Mouse (Mus musculus): Measurements from ENCODE around the gene Gfod1.
A peak's percentile ranks its signal among the peaks of the same experiment; 100 is the strongest.

The Gfod1 gene

DNA sequence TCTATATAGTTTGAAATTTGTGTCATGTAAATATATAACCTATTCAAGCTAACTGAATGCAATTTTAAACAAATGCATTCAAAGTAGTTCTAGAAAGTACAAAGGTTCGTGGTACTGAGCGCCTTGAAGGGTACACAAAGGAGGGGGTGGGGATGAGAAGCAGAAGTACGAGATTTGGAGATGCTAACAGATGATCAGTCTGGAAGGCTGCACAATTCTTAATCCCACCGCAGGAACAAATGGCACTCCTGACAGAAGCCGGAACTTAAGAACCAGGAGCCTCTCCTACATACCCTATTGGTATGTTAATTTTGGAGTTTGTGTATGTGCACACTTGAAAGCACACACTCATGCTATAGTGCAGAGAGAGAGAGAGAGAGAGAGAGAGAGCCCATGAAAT is 4.8 kb downstream of the Gfod1 start:
- DNase-seq (ENCODE audit: low spot score): no peak

DNA sequence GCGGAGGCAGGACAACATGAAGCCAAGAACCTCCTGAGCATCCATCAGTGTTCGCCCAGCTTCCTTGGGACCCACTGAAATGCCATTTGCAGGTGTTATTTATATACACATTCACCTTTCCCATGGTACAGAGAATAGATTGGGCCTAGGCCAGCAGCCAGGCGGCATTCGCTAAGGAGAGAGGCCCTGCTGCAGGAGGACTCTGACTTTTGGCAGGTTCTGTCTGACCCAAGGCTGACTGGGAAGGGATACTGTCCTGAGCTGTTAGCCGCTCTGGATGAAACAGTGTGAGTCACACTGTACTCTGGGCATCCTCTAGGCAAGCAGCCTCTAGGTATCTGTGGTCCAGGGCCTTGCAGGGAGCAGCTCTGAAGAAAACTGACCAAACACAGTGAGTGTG is 6.4 kb downstream of the Gfod1 start:
- DNase-seq (ENCODE audit: low spot score): no peak

DNA sequence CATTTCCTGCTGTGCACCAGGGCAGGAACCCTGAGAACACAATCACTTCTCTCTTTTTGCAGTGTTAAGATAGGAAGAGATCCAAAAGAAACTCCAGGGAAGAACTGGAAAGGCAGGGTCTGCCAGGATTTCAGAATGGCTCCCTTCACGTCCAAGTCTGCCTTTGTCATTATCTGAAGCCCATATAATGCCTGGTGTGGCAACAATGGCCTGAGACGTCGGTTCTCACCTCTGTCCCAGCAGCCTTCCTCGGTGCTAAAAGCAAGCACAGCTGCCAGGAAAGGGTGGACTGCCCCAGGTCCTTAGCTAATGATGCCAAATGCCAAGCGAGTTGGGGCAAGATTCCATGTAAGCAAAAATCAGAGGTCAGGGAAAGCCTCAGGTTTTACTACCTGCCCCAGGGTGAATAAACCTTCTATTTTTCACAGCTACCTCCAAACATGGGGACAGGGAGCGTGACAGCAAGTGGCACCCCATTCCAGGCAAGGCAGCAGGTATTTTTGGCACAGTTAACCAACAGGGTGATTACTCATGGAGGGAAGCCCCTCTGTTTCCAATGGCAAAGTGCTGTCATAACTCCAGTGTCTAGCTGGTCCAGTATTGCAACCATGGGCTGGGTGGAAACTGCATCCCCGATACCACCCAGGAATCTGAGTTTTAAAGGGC is 7.7 kb downstream of the Gfod1 start:
- peak; percentile 46 for DNase-seq (ENCODE audit: low spot score)

DNA sequence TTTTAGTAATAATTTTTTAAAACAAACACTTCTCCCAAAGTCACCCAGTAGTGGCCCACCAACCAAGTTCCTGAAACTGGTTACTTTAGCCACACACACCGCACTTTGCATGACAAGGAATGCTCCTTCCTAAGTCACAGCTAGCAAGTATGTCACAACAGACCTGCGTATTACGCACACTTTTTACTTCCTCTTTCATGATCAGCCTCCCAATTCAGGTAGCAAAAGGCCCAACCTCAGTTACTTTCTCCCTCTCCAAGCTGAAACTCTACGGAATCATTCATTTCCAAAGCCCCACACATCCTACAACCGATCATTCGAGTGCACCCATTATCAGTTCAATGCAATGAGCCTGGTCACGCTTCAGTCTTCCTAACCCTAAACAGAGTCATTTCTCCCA is 8.3 kb downstream of the Gfod1 start:
- DNase-seq (ENCODE audit: low spot score): no peak

DNA sequence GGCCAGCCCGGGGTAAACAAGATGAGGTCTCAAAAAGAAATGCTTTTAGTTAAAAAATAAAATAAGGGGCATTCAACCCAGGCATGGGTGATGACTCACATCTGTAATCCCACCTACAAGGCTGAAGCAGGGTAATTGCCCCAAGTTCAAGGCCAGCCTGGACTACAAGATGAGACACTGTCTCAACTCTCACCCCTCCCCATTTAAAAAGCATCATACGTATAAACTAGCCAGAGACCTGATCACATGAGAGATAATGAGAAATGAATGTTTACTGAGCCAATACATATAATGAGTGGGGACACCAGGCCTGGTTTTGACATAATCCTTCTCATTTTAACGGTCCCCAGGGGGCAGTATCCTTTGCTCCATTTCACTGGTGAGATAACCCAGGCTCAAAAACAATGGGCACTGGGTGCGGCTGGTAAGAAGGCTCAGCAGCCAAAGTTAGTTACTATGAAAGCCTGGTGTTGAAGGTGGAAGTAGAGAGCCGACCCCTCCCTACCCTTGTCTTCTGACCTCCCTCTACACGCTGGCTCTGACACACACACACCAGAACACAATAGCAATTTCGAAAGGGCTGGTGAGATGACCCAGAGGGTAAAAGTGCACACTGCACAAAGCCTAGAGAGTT is 8.9 kb downstream of the Gfod1 start:
- no peak for DNase-seq (ENCODE audit: low spot score)

DNA sequence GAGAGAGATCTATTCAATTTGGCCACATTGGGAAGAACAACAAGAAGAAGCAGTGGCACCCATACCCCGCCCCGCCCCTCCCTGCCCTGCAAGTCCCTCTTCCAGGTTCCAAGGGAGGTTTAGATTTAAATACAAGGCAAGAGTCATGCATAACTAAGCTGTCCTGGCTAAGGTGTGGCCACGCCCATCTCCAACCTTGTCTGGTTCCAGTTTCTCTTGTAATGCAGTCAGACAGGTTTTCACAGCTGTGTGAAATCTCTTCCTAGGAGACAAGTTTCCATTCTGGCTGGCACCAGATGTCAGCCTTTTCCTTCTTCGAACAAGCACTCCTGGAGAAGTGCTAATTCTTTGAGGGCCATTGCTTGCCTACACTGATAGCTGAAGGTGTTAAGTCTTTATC is 11.1 kb downstream of the Gfod1 start:
- DNase-seq (ENCODE audit: low spot score): no peak

DNA sequence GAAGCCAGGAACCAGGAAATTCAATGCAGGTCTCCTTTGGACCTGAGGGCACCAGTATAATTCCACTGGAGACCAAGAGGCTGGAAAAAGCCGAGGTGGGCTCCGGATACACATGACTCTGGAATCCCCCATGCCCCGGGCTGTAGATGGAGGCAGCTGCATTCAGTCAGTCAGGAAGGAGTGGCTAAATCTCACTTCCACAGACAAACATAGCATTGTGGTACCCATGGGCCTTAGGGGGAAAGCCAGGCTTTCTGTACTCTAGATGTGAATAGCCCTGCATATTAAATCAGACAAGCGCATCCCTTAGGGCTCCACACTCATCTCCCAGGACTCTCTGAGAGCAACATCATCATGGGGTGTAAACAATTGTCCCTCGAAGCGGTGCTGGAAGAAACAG is 14.9 kb downstream of the Gfod1 start:
- DNase-seq (ENCODE audit: low spot score): no peak

DNA sequence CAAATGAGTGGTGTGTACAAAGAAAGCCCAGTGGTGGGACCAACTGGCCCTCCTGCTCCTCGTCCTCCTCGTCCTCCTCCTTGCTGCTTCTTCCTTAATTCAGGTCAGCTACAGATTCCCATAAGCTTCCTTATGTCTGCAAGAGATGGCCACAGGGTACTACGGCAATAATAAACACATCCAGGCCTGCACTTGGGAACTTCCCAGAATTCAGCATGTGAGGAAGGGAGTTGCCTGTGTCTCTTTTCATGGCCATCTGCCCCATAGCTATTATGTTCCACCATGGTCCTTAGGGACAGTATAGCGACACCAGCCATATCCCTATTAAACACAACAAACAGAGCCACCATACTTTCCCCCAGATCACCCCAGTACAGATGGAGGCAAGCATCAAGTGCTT is 15.5 kb downstream of the Gfod1 start:
- DNase-seq (ENCODE audit: low spot score): no peak

DNA sequence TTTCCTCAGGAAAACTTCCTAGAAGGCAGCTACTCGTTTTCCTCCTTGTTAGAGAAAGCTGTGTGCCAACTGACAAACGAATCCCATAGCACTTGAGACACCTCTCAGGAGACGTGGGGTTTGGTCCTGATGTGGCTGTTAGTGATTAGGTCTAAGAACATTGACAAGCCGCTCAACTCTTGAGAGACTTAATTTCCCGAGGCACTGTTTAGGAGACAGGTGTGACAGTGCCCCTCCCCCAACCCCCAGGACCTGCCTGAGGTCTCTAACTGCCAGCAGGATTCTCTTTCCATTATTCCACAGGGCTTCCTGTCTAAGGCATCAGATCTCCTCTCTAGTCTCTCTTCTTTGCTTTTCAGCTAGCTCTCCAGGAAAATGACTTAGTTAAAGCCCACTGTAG is 15.9 kb downstream of the Gfod1 start:
- DNase-seq (ENCODE audit: low spot score): no peak

DNA sequence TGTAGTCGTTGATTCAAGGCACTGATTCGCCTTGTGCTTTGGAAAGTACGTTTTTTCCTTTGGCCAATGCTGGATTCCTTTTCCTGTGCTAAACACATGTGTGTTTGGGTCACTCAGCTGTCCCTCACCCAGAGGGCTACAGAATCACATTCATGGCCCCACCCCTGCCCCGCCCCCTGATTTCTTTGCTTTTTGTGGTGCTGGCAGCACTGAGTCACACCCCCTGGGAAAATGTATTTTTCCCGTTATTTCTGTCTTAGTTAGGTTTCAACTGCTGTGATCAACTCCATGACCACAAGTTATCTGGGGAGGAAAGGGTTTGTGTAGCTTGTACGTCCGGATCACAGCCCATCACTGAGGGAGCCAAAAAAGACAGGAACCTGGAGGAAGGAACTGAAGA is 17.1 kb downstream of the Gfod1 start:
- DNase-seq (ENCODE audit: low spot score): no peak

DNA sequence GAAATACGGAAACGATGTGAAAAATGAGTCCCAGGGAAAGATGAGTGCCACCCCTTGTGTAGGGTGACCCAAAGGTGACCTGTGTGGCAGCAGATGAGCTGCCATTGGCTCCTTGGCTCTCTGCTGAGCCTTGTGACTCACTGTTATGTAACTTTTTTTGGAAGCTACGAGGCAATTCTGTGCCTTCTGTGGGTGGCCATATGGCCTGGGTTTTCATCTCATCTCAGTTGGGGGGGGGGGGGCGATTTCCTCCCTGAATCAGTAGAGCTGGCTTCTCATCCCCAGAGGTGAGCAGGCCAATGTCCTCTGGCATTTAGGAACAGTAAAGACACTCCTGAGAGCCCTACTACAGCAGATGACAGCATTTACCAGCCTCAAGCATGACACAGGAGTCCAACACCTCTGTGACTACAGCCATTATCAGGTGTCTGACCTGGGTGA is 19.2 kb downstream of the Gfod1 start:
- DNase-seq (ENCODE audit: low spot score): peak; percentile 67

DNA sequence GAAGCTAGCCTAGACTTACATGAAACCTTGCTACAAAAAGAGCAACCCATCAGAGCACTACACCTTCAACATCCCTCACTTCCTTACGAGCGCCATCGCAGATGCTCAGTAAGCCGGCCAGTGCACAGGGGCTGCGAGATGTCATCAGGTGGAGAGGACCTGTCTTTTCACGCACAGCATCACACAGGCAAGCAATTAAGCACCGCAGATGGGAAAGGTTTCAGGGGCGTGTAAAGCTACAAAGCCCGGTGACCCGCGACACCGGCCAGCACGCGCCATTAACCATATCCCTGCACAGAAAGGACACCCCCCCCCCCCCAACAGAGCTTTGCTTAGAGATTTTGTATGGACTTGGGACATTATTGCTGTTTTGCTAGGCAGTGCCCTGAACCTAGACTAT is 30.1 kb downstream of the Gfod1 start:
- no peak for DNase-seq (ENCODE audit: low spot score)

DNA sequence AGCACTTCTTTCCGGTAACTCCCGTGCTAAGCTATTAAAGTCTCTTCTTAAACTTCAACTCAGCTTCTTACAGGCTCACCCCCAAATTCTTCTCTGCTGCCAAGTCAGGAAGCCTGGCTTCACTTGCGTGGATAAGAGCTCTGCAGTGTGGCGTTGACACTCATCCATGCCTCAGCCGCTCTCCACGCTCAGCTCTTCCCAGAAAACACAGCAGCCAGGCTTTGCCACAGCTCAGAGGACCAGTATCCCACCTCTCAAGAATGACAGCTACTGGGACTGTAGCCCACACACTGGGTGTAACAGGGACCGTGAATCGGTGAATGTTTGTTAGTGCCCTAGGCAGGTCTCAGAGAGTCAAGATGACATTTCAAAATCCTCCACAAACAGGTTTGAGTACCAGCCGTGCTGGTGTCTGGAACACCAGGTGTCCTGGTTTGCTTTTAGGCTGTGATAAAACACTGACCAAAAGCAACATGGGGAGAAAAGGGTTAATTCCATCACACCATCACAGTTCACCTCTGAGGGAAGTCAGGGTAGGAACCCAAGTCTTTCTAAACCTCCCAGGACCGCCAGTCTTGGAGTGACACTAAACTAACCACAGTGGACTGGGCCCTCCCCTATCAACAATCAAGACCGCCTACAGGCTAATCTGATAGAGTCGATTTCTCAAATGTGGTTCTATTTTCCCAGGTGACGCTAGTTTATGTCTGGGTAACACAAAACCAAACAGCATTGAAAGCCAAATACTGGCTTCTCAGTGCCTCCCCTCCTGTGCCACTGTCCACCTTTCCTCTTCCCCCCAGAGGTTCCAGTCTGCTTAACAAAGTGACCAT is 31.5 kb downstream of the Gfod1 start:
- no peak for DNase-seq (ENCODE audit: low spot score)

DNA sequence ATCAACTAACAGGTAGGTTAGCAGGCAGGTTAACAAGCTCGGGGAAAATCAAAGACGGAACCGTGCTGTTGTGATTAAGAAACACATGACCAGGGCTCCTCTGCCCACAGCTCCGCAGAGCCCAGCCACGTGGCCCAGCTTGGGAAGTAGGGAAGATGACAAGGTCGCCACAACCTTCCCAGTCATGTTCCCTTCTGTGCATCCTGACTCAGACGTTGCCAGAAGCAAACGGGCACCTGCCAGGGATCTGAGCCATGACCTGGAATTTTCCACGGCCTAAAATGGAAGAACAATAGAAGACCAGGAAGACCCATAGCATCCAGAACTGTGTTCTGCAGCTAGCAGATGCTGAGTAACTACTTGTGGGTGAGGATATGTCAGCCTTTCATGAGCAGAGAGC is 32.5 kb downstream of the Gfod1 start:
- no peak for DNase-seq (ENCODE audit: low spot score)

DNA sequence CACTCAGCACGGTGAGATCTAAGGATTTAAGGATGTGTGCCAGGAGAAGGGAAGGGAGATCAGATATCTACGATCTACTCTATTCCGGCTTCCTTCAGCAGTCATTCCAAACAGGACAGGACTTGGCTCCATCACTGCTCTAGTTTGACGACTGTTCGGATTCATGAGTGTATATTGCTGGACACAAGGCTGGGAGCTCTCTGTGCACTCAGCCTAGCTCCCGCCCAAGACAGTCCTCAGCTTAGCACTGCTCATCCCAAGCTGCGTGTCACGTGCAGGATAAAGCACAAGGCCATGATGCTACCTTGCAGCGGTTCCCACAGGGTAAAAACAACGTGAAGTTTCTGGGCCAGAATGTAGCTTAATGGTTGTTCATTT is 33.8 kb downstream of the Gfod1 start:
- no peak for DNase-seq (ENCODE audit: low spot score)

DNA sequence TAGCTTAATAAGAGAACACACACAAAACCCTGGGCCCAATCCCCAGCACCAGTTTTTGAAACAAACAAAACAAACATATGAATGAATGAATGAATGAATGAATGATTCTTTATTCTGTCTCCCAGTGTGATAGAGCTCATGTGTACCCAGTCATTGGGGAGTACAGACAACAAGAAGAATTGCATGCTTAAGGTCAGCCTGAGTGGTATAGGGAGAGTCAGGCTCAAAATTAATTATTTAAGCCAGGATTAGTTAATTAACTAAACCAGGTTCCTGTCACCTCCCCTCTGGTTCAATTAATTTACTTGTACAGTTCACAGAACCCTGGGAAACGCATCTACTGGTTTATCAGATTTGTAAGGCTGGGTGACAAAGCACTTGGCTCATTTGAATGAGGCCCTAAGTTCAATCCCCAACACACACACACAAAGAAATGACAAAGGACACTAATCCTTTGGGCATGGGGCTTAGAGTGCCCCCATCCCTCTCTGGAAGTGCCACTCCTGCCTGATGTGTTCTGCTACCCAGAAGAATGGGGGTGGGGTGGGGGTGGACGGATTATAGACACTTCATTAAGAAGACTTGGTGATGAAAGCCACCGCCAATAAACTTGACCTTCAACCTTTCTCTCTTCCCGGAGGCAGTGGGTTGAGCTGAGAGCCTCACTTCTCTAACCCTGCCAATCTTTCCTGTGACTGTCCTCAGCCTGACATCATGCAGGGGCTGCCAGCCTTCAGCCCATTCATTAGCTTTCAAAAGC is 34.3 kb downstream of the Gfod1 start:
- no peak for DNase-seq (ENCODE audit: low spot score)

DNA sequence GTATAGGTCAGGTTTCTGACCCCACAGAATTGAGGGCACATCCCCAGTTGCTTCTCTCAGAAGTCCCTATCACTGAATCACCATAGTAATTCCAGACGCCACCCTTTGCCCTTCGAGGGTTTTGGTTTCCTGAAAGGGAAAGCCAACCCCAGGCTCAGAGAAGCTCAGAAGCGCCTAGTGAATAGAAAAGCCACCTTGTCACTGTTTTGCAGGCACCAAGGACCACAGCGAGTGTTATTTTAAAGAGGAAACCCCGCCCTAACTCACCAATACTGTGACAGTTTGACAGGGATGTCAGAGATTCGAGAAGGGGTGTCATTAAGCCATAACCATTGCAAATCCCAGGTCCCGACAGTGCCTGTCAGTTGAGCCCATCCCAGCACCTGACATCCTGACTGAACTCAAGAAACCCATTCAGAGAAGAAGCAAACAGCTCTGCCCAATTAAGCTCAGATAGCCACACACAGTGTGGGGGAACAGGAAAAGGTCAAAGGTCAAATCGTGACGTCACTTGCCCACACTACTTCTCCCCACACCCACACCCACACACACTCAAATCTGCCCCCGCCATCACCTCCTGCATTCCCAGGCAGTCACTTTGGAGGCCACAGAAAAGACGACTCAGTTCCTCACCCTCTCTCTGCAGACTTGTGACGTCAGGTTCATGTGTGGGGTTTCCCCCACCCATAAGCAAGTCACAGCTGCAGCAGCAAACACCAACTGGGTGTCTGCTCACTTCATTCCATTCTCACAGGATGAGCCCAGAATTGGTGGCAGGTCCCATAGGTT is 35.2 kb downstream of the Gfod1 start:
- no peak for DNase-seq (ENCODE audit: low spot score)

DNA sequence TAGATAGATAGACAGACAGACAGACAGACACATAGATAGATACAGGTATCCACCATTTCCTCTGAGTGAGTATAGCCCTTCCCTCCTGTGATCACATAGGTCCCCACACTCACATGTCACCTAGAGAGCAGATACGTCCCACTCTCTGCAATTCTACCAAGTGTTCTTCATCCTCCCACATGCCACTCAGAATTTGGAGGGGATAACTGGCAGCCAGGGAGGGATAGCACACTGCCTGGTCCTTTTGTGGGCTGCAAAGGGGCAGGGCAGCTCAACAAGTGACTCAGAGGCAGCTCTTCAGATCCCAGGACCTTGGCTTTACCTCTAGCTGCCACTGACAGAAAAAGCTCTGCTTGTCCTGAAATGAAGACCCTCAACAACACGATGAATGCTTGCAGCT is 36.1 kb downstream of the Gfod1 start:
- DNase-seq (ENCODE audit: low spot score): no peak

DNA sequence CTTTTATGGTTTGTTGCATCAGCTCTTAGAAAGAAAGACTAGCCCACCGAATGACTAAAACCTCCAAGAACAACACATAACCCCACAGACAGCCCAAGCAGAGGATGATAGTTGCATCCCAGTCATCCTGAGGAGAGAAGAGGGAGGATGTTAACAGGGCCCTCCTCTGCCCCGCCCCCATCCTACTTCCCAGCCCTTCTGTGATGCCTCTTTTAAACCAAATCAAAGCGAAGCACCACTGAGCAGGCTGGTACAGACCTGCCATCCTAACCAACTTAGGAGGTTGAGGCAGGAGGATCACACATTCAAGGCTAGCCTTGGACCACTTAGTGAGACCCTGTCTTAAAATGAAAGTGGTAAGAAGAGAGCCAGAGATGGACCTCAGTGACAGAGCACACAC is 36.8 kb downstream of the Gfod1 start:
- no peak for DNase-seq (ENCODE audit: low spot score)

DNA sequence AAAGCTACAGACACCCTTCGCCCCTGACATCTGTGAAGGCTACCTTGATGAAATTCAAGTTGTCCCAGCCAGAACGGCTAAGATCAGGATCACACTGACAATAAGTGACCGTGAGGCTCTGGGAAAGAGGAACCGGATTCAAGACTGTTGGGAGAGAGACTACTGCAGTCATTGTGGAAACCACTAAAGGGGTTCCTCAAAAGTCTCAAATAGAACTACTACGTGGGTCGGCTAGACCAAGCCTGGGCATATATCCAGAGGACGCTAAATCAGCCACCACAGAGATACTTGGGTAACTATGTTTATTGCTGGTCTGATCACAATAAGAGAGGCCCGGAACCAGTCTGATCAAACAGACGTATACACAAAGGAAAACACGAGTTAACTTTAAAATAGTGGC is 37.6 kb downstream of the Gfod1 start:
- no peak for DNase-seq (ENCODE audit: low spot score)

DNA sequence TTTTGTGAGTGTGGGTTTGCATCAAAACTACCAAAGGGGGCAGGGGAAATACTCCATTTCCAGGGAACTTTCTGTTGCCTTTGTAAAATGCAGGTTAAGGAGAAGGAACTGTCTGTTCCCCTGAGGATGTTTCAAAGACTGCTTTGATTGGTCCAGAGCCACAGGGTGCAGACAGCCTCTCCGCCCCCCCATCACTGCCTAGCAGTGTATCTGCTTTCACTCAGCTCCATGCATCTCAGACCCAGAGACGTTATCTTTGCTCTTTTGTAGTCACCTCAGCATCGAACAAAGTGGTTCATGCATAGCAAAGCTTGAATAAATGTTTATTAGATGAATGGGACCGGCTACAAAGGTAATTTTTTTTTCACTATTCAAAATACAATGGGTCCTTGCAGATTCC is 38.9 kb downstream of the Gfod1 start:
- no peak for DNase-seq (ENCODE audit: low spot score)

DNA sequence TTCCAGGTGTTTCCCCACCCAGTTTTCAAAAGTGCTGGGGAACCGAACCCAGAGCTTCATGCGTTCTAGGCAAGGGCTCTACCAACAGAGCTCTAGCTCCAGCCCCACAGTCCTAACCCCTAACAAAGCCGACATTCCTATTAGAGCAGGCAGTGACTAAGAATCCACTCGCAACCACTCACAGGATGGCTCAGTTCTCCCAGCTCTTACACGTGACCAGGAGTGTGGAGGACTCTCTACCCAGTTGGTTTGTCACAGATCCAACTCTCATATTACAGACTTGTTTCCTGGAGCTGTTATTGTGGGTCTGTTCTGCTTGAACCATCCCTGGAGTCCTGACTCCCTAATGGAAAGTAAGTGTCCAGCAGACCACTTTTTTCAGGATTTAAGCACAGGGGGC is 40.3 kb downstream of the Gfod1 start:
- DNase-seq (ENCODE audit: low spot score): peak; percentile 30

Data from adipocyte (in vitro differentiated cells).